Mouse (Mus musculus) brain, embryonic 14.5 days (tissue): ENCODE results near the gene A430078G23Rik.

Experiments
- CTCF ChIP-seq: fragments of 200-500 bp; IDR thresholded peaks from 2 replicates; pipeline ENCODE4 v1.5.1; 2012; ENCODE audit warnings: inconsistent platforms, mild to moderate bottlenecking, moderate library complexity, borderline replicate concordance; ENCODE audit not compliant: insufficient read depth, insufficient read length; ENCODE audit errors: extremely low read depth
- POLR2A ChIP-seq: fragments of 200-500 bp; IDR thresholded peaks from 2 replicates; pipeline ENCODE4 v1.6.1; 2012; ENCODE audit warnings: mild to moderate bottlenecking, inconsistent platforms, borderline replicate concordance; ENCODE audit not compliant: poor library complexity, insufficient read depth, insufficient read length, severe bottlenecking; ENCODE audit errors: extremely low read depth

- TF ChIP-seq POLR2A = no peak
- no peak for TF ChIP-seq CTCF
These were observed 42.0 kb downstream of the A430078G23Rik start for GRCm38 (mm10) chr8:3395246-3395645.
